Mouse (Mus musculus): ENCODE results near the gene Tcf25. TPM values are rescaled to one million over a fixed set of nuclear protein-coding genes. Genes with fewer than 3 reads are reported as not detected.
"Not testable (repeated sequence)": the region's sequence is repeated elsewhere in the genome, so short reads cannot be mapped to it uniquely, and the experiment has no call there.

Tcf25 gene
- total and polyA plus RNA-seq, 2 experiments from 2014 or later: 407 to 540 TPM

DNA sequence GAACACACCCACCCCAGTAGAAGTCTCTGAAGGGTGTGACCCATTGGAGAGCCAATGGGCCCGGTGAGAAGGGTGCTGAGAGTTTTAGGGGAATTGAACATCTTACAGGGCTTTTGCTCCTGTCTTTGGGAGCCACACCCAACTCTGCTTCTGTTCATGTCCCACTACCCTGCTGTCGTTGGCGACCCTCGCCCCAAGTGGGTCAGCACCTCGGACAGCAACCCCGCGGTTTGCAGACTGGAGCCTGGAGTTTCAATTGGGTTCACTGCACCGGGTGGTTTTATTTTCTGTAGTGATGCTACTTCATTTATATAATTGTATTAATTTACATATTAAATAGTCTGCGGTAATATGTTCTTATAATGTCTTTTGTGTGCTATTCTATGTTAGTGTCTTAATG, 40.7 kb downstream of the Tcf25 start:
- WGBS: 6% methylated on average over 9 of the region's 9 CpGs
- Histone ChIP-seq H3K4me1 (ENCODE audit: insufficient read depth, low read length) (peaks cover 17% of the 10 kb centered on the region; the same call in 1 of the 2 replicates), H3K27me3 (ENCODE audit: insufficient read depth, low read length) (no peaks in the 10 kb centered on the region), H3K4me2 (ENCODE audit: low read depth, low read length) (peak overlapping the region; percentile 85), H3K4me3 (ENCODE audit: low read length) (peak overlapping the region; percentile 62), H3K9me3 (ENCODE audit: low read length) (no peaks in the 10 kb centered on the region), H3K36me3 (ENCODE audit: insufficient read depth, low read length) (peaks cover 13% of the 10 kb centered on the region), H3K27ac (peak overlapping the region; percentile 94), H3K9ac (replicated peaks; ENCODE audit: low read length) (peak overlapping the region; percentile 79)
- no peak for TF ChIP-seq CTCF (IDR thresholded peaks at IDR 0.05; ENCODE audit: low read depth)
- no peak for DNase-seq (ENCODE audit: low spot score)
- no peak for ATAC-seq

DNA sequence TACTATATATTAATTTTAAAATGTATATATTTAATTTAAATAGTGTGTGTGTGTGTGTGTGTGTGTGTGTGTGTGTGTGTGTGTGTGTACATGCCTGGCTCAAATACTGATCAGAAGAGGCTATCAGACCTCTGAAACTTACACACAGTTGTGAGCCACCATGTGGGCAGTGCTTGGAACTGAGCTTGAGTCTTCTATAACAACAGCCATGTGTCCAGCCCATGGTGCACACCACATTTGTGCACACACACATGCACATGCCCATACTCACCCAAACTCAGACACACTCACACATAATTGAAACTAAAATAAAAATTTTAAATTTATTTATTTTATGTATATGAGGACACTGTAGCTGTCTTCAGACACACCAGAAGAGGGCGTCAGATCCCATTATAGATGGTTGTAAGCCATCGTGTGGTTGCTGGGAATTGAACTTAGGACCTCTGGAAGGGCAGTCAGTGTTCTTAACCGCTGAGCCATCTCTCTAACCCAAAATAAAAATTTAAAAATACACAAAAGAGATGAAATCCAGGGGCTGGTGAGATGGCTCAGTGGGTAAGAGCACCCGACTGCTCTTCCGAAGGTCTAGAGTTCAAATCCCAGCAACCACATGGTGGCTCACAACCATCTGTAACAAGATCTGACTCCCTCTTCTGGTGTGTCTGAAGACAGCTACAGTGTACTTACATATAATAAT, 41.6 kb downstream of the Tcf25 start:
- not testable (repeated sequence) for ATAC-seq; H3K27ac ChIP-seq; H3K9ac ChIP-seq (replicated peaks; ENCODE audit: low read length); H3K9me3 ChIP-seq (ENCODE audit: low read length); H3K4me1 ChIP-seq (ENCODE audit: insufficient read depth, low read length); H3K27me3 ChIP-seq (ENCODE audit: insufficient read depth, low read length)
- H3K36me3 ChIP-seq (ENCODE audit: insufficient read depth, low read length): peaks cover 20% of the 10 kb centered on the region
- peak overlapping the region; percentile 85 for H3K4me2 ChIP-seq (ENCODE audit: low read depth, low read length)
- TF ChIP-seq CTCF (IDR thresholded peaks at IDR 0.05; ENCODE audit: low read depth): peak; percentile 7; the same call in 1 of the 2 replicates
- DNase-seq (ENCODE audit: low spot score): peak; percentile 50
- H3K4me3 ChIP-seq (ENCODE audit: low read length): peak overlapping the region; percentile 62
- 76% methylated on average over 5 of the region's 5 CpGs for WGBS

DNA sequence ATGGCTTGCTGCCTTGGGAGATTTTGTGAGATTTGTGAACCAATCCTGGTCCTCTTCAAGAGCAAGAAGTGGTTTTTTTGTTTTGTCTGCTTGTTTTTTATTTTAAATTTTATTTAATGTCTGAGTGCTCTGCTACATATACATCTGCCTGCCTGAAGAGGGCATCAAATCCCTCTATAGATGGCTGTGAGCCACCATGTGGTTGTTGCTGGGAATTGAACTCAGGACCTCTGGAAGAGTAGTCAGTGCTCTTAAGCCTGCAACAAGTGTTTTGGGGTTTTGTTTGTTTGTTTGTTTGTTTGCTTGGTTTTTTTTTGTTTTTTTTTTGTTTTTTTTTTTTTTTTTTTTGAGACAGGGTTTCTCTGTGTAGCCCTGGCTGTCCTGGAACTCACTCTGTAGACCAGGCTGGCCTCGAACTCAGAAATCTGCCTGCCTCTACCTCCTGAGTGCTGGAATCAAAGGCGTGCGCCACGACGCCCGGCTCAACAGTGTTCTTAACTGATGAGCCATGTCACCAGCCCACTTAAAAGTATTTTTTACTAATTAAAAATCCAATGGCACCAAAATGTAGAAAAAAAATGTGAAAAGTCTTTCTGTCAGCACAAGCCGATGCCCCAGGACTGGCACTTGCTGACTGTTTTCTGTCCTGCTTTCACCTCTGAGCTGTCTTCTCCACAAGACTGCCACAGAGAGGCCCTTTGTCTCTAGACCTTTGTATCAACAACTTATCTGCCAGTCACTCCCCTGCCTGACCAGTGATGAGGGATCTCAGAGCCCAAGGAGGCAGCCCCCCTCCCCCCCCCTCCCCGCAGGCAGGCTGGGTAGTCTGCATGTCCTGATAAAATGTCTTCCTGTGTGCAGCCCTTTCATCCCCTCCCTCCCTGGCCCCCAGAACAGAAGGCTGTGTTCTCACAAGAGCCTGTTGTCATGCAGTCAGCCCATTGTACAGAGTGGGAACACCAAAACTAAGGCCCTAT, 42.7 kb downstream of the Tcf25 start:
- 65% methylated on average over 8 of the region's 8 CpGs for WGBS
- Histone ChIP-seq H3K27ac (no peak overlapping the region), H3K27me3 (ENCODE audit: insufficient read depth, low read length) (no peaks in the 10 kb centered on the region), H3K4me3 (ENCODE audit: low read length) (peak overlapping the region; percentile 6; the same call in 1 of the 2 replicates), H3K4me1 (ENCODE audit: insufficient read depth, low read length) (peaks cover 8% of the 10 kb centered on the region; the same call in 1 of the 2 replicates), H3K9ac (replicated peaks; ENCODE audit: low read length) (no peak overlapping the region), H3K36me3 (ENCODE audit: insufficient read depth, low read length) (peaks cover 31% of the 10 kb centered on the region), H3K9me3 (ENCODE audit: low read length) (no peaks in the 10 kb centered on the region), H3K4me2 (ENCODE audit: low read depth, low read length) (peak overlapping the region; percentile 85; the same call in 1 of the 2 replicates)
- DNase-seq (ENCODE audit: low spot score): peak; percentile 66
- ATAC-seq: no peak
- TF ChIP-seq CTCF (IDR thresholded peaks at IDR 0.05; ENCODE audit: low read depth): peak; percentile 67

DNA sequence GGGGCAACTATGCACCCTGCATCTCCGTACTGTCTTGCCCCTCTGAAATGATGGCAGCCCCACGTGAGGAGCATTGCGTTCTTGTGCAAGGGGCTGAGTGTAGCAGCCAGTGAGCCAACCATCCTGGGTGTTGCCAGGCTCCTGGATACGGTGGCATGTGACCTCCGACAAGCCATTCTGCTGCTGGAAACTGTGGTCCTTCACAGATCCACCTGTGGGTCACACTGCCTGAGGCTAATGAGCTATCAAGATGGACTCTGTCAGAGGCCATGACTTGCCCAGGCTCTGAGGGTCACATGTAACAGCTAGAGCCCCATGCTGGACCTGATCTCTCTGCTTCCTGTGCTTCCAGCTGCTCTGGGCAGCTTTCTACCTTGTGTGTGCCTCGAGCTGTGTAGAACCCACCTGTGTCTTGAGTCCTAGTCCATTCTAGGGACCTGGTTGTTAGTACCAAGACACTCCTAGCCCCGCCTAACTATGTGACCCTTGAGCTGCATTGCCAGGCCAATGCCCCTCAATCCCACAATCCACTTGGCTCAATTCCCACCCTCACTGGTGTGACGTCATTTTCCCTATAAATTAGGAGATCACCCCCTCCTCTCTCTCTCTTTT, 43.5 kb downstream of the Tcf25 start:
- DNase-seq (ENCODE audit: low spot score): no peak
- H3K4me2 ChIP-seq (ENCODE audit: low read depth, low read length): peak overlapping the region; percentile 33; the same call in 1 of the 2 replicates
- WGBS: 66% methylated on average over 8 of the region's 8 CpGs
- H3K27ac ChIP-seq: no peak overlapping the region
- peaks cover 8% of the 10 kb centered on the region; the same call in 1 of the 2 replicates for H3K4me1 ChIP-seq (ENCODE audit: insufficient read depth, low read length)
- H3K36me3 ChIP-seq (ENCODE audit: insufficient read depth, low read length): peaks cover 33% of the 10 kb centered on the region
- TF ChIP-seq CTCF (IDR thresholded peaks at IDR 0.05; ENCODE audit: low read depth): no peak
- H3K27me3 ChIP-seq (ENCODE audit: insufficient read depth, low read length): no peaks in the 10 kb centered on the region
- H3K9ac ChIP-seq (replicated peaks; ENCODE audit: low read length): no peak overlapping the region
- H3K9me3 ChIP-seq (ENCODE audit: low read length): no peaks in the 10 kb centered on the region
- no peak overlapping the region for H3K4me3 ChIP-seq (ENCODE audit: low read length)
- ATAC-seq: no peak

DNA sequence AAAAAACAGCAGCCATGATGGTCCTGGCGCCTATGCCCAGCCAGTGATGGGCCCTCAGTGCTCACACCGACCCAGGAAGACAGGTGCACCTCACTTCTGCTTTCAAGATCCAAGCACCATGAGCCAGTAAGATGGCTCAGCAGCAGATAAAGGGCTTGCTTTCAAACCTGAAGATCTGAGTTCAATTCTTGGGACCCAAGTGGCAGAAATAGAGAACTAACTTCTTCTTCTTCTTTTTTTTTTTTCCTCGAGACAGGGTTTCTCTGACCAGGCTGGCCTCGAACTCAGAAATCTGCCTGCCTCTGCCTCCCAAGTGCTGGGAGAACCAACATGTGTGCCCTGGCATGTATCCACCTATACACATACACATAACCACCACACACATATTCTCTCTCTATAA, 46.2 kb downstream of the Tcf25 start:
- Histone ChIP-seq H3K9ac (replicated peaks; ENCODE audit: low read length) (no peak overlapping the region), H3K27ac (no peak overlapping the region), H3K36me3 (ENCODE audit: insufficient read depth, low read length) (peaks cover 33% of the 10 kb centered on the region), H3K4me3 (ENCODE audit: low read length) (no peak overlapping the region), H3K4me1 (ENCODE audit: insufficient read depth, low read length) (peaks cover 8% of the 10 kb centered on the region; the same call in 1 of the 2 replicates), H3K4me2 (ENCODE audit: low read depth, low read length) (no peak overlapping the region), H3K27me3 (ENCODE audit: insufficient read depth, low read length) (no peaks in the 10 kb centered on the region), H3K9me3 (ENCODE audit: low read length) (no peaks in the 10 kb centered on the region)
- TF ChIP-seq CTCF (IDR thresholded peaks at IDR 0.05; ENCODE audit: low read depth): no peak
- no peak for ATAC-seq
- 91% methylated on average over 4 of the region's 4 CpGs for WGBS
- no peak for DNase-seq (ENCODE audit: low spot score)

DNA sequence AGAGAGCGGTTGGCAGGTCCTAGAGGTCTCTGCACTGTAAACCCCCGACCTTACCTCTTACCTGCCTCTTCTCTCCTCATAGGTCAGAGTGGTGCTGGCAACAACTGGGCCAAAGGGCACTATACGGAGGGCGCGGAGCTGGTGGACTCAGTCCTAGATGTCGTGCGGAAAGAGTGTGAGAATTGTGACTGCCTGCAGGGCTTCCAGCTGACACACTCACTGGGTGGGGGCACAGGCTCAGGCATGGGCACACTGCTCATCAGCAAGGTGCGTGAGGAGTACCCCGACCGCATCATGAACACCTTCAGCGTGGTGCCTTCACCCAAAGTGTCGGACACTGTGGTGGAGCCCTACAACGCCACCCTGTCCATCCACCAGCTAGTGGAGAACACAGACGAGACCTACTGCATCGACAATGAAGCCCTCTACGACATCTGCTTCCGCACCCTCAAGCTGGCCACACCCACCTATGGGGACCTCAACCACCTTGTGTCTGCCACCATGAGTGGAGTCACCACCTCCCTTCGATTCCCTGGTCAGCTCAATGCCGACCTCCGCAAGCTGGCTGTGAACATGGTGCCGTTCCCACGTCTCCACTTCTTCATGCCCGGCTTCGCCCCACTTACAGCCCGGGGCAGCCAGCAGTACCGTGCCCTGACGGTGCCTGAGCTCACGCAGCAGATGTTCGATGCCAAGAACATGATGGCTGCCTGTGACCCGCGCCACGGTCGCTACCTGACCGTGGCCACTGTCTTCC, 47.1 kb downstream of the Tcf25 start:
- H3K27me3 ChIP-seq (ENCODE audit: insufficient read depth, low read length): no peaks in the 10 kb centered on the region
- no peak for TF ChIP-seq CTCF (IDR thresholded peaks at IDR 0.05; ENCODE audit: low read depth)
- H3K9me3 ChIP-seq (ENCODE audit: low read length): no peaks in the 10 kb centered on the region
- H3K4me3 ChIP-seq (ENCODE audit: low read length): no peak overlapping the region
- H3K36me3 ChIP-seq (ENCODE audit: insufficient read depth, low read length): peaks cover 33% of the 10 kb centered on the region
- DNase-seq (ENCODE audit: low spot score): no peak
- H3K27ac ChIP-seq: no peak overlapping the region
- peaks cover 8% of the 10 kb centered on the region; the same call in 1 of the 2 replicates for H3K4me1 ChIP-seq (ENCODE audit: insufficient read depth, low read length)
- ATAC-seq: 0 out of 2 replicates have a peak, but pooled peaks have one; percentile 8
- no peak overlapping the region for H3K4me2 ChIP-seq (ENCODE audit: low read depth, low read length)
- 91% methylated on average over 34 of the region's 34 CpGs for WGBS
- no peak overlapping the region for H3K9ac ChIP-seq (replicated peaks; ENCODE audit: low read length)
